Mouse (Mus musculus): ENCODE data around the gene Gabrr3.

The Gabrr3 gene

DNA sequence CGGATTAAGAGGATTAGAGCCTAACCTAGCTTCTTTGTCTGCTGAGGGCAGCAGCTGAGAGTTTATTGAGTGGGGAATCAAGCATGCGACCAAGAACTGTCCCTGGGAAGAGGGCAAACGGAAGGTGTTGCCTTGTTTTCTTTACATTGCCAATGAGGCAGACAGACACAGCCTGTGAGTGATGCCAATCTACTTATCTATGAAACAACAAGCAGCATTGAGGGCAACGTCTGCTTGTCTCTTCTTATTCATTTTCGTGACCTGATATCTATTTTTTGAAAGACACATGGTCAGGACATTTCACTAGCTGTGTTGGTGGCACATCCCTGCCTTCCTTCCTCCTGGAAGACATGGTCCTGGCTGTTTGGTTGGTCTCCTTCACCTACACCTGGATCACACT is at the start of gene Gabrr3:
TSS of gene Gabrr3 (plus strand) at position 301 of the 400 bp plus-strand sequence.
- no peak for DNase-seq

DNA sequence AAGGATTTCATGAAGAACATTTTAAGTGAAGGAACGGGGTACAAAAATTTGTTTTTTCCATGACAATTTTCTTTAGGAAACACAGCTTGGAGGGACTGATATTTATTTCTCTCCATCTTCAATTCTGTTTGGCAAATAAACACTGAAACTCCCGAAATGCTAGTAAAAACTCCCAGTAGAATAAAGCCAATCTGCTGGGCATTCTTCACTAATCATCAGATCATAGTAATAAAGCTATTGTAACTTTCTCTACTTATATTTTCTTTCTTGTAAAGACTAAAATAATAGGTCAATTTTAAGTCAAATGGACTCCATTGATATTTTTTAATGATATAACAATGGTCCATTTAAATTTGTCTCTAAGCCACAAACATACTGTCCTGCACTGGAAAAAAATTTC is 43.2 kb upstream of the Gabrr3 start, which contains the start of gene Olfr209:
TSS of gene Olfr209 (minus strand) at position 101 of the 400 bp plus-strand sequence.
- DNase-seq = no peak

DNA sequence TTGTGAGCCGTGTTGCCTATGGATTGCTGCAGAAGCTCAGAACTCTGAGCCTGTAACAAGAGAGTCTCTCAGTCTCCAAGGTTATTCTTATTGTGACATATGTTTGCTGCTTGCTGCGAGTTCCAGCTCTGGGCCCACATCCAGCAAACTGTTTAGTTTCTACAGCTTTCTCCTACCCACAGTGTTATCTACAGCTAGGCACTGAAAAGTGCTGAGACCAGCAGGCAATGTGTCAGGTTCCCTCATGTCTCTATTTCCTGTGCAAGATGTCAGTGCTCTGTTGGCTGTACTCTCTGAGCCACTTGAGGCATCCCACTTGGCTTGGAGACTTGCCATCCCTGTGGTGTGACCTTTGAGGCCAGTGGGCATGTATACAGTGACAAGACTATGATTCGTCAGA is 13.8 kb upstream of the Gabrr3 start:
- no peak for DNase-seq

DNA sequence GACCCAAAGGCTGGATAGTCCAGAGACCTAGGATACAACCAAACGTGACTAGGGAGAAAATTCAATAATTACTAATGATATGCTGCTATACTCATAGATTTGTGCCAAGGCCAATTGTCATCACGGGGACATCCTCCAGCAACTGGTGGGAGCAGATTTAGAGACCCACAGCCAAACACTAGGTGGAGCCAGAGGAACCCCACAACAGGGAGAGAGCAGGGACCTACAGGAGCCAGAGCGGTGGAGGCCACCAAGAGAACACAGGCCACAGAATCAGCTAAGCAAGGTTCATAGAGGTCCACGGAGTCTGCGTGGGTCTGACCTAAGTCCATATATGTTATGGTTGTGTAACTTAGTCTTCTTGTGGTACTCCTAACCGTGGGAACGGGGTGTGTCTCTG is 6.0 kb upstream of the Gabrr3 start:
- no peak for DNase-seq

DNA sequence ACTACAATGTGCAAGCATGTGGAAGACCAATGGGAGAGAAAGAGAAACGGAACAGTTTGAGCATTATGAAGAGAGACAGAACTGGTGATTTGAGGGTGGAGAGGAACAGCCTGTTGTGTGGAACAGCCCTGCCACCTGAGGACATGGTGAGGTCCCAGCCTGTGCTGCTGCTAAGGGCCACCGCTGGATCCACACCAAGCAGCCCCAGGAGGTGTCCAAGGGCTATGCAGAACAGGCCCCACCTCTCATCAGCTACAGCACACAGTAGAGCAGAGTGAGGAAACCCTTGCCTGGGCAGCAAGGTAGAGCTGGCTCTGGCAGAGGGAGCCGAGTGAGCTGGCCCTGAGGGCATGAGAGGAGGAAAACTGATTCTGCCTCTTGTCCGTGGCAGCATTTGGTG is 5.1 kb upstream of the Gabrr3 start:
- no peak for DNase-seq

DNA sequence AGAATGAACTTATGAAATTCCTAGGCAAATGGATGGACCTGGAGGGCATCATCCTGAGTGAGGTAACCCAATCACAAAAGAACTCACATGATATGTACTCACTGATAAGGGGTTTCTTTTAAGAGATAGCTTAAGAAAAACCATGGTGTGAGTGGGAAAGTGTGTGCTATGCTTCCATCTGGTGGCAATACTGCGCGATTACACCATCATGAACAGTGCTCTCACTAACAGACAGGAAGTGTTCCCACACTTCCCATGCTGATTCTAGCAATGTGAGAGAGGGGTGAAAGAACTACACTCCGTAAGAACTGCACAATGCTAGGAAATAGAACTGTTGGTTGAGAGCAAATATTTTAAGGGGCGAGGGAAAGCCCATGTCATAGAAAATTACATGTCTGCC is 3.4 kb upstream of the Gabrr3 start:
- no peak for DNase-seq

DNA sequence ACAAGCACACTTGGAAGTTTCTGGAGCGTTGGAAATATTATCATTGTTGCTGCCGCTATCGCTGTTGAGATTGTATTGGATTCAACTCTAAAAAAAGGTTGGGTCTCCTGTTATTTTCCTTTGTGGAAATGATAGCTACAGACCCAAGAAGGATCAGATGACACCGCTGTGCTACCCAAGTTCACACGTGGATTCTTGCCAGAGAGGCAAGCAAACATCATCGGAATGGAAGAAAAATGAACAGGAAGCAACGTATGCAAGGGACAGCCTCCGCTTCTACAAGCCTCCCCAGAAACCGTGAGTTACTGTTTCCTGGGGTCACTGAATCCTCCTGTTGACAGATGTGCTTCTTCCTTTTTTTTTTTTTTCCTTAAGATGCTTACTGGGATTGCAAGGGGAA is 2.3 kb upstream of the Gabrr3 start:
- DNase-seq = no peak

DNA sequence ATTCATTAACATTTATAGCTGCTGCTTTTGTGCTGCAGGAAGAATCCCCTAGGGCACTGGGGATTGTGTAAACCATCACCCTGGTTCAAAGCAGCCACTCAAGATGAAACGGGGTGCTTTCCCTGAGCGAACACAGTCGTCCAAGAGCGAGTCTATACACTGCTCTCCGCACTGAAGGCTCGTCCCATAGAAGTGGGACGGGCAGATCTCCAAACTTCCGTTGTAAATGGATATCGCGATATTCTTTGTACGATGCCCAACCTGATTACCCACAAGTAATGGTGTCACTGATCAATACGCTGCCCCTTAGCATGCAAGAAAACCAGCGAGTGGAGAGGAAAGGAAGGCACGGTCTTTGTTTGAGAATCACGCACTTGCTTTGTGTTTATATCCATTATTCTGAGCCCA is 2.2 kb downstream of the Gabrr3 start:
- DNase-seq = no peak

DNA sequence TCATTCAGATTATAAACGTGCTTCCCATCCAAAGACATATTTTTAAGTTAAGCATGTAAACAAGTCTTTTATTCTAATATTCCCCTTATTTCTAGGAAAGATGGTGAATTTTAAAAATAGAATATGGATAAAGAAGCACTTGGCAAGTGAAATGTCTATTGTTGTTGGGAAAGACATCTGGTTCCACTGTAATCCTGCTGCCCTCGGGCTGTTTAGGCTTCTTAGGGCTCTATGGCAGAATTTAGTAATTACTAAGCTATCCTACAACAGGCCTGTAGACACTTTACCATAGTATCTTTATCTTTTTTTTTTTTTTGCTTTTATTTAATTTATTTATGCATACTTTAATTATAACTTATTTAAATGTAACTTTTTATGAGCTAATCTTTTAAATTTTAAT is 2.7 kb downstream of the Gabrr3 start:
- no peak for DNase-seq

DNA sequence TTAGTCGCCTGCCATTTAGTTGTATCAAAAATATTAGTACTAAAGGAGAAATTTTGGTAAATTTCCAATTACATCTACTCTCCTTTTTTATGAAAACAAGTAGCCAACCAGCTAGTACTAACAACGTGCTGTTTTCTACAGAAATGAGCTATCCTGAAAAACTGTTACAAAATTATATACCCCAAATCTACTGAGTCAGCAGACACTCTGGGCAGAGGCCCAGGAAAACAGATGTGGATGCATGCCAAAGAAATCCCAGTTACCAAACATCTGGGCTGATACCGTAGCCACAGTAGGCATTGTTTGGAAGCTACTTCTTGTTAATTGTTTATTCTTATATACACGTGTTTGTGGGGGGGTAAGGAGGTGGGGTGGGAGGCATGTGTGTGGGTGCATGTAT is 6.3 kb downstream of the Gabrr3 start:
- no peak for DNase-seq

DNA sequence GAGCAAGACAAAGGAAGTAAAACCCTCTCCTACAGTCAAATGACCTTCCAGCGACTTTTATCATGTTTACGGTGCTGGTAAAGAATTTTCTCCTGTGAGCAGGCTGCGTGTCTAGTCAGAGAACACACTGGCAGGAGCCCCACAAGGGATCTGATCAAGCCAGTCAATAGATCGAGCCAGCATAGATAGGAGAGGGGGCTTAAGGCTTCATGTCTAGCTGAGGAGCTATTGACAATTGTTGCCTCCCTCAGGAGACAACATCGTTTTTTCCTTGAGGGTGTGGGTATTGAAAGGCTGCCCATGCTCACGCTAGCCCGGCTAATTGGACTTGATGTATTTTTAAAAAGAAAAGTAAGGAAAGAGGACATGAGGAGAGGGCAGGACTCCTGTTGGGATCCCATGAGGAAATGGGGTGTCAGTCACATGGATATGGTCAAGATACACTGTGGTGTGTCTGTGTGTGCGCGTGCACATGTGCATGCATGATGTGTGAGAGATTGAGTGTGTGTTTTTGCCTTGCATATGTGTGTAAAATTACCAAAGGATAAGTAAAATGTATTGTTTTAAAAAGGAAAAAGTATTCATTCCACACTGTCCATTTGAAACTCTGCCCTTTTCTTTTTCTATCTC is 13.2 kb downstream of the Gabrr3 start:
- no peak for DNase-seq

DNA sequence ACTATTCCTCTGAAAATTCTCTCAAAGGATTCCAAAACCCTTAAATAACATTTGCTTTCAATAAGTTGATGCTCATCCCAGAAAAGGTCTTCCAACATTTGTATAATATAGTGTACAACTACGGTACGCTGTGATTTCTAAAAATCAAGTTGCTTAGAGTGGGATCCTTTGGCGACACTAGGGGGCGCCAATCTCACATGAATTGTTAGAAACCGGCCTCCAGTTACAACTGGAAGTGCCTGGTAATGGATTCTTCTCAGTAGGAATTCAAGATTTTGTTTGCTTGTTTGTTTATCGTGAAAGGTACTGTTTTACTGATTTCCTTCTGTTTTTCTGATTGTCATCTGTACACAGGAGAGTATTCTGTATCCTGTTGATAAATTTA is 13.7 kb downstream of the Gabrr3 start:
- DNase-seq = peak; percentile 24 to 38

DNA sequence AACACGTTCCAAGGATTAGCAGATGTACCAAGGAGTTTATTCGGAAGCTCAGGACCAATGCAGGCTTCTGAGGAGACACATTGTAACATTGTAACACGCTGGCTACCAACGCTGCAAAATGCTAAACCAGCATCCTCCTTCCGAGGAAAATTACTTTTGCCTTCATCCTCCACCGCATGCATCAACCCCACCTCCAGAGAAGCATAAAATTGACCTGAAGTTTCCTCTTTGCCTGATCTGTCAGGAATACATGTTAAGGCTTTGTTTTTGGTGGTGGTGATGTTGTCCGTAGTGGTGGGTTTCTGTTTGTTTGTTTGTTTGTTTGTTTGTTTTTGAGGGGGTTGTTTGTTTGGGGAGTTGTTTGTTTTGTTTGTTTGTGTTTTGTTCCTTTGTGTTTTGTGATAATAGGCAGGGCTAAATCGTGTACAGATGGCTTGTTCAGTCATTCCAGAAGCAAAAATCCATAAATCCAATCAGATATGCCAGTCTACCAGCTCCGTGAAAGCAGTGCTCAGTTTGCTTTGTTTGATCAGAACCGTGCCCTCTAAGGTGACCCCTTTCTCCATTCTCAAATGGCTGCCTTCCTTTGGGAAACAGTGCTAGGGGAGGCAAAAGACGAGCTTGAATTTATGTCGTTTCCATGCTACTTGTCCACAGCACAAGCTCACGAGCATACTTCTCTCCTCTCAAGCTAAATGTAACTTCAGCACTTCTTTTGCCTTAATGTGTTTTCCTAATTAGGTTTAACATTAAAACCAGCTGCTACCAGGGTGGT is 14.6 kb downstream of the Gabrr3 start:
- no peak for DNase-seq

DNA sequence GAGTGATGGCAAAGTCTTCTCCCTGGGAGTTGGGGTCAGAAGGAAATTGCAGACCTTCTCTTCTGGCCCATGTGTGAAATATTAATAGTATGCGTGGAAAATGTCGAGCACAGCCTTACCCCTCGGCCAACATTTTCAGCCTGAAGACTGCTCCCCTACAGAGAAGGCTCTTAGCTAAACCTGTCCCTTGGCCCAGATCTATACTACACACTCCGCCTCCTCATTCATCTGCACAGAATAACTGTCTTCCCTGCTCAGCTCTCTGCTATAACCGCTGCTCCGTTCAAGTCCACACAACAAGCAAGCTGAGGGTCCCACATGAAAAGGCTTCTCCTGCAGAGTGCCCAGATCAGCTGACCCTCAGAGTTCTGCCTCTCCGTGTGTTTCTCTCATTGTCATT is 20.8 kb downstream of the Gabrr3 start:
- no peak for DNase-seq

DNA sequence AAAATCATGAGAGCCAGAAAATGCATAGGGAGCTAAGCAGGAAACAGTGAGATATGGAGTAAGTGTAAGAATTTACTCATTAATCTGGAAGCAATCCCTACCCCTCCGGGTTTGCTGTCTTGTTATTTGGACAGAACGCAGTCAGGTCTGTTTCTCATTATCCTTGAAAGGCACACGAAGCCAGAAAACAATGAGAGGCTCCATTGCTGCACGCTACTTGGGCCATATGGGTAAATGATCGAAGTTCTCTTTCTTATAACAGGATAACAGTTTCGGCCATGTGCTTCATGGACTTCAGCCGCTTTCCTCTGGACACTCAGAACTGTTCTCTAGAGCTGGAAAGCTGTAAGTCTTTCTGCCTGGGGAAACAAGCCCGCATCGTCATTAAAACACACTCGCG is 26.0 kb downstream of the Gabrr3 start:
- no peak for DNase-seq

DNA sequence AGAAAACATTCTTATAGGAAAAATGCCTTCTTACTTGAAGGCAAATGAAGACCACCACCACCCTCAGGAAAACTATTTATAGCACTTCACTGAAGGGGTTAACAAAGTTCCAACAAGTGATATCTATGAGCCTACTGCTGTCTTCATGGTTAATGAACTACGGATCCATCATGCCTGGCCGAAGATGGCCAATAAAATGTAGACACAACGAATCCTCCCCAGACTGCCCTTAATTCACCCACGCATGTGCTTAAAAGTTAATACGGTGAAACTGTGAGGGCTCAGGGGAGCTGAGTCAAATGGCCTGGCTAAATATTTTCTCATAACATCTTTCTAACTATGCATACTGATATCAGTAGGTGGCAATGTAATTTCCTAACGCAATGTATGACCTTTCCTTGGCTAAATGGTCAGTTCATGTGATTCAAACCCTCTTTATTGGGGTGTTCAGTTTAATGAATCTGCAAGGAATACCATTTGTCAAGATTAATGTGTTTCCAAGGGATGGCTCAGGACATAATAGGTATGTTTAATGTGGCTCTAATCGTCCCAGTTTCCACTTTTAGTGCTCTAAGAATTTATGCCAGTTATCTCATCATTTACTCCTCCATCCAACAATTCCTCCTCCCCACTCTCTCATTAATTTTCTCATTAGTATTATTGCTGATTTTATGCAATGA is 37.9 kb downstream of the Gabrr3 start:
- DNase-seq = no peak

DNA sequence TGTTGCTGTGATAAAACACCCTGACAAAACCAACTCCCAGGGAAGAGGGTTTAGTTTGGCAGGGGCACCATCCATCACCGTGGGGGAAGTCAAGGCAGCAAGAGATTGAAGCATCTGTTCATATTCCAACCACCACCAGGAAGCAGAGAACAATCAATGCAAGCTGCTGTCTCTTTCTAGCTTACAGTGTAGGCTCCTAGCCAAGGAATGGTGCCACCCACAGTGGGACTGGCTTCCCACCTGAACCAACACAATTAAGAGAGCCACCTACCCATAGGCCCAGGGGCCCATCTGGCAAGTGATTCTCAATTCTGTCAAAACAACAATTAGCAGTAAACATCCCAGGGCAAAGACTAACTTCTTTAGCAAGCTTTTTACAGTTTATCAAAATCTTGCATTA is 41.0 kb downstream of the Gabrr3 start:
- DNase-seq = no peak

DNA sequence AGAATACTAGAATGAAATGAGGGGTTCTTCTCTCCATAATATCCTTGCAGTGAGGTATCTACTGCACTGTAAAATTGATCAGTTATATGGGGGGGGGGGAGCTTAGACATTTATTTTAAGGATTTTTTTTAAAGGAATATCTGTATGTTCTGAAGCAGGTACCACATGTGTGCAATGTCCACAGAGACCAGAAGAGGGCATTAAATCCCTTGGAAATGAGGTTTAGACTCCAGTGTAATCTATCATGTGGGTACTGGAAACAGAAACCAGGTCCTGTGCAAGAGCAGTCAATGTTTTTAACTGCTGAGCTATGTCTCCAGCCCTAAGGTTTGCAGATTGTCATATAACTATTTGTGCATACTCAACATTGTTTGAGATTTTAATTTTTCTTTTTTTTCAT is 42.0 kb downstream of the Gabrr3 start:
- no peak for DNase-seq

DNA sequence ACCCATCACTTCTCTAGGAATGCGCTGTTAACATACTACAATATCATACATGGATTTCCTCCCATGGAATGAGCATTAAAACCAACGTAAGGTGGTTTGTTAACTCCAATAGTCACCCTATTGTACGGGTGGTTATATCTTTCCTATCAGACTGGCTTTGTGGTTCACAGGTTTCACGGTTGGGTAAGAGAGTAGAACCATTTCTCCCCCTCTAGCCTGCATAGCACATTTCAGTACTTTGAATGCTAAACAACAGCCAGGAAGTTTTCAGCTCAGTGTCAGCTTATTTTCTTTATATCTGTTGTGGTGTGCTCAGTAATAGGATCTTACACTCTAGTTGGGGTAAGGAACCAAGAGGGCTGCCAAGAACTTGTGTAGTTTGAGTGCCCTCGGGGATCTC is 44.7 kb downstream of the Gabrr3 start:
- DNase-seq = no peak

DNA sequence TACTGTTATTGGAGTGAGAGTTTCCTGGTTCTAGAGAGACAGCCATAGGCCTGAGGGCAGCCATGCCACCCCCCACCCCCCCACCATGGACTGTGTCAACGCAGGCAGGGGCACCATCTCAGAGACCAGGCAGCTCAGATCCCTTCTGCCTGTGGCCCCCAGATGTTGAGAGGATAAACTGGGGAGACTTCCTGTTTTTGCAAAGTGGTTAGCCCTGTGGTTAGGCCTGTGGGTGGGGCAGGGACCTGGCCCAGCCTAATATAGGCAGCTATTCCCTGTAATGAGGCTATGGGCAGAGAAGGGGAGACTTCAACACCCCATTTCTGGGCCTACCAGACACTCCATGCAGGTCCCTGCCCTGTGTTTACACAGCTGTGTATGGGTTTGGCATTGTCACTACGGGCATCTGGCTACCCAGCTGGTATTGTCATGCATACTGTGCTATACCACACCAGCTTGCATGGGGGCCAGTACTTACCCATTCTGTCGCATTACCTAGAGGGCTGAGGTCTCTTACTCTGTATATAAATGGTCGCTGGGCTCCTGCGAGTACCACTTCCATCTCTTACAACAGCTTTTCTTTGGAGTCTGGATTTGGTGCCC is 52.2 kb downstream of the Gabrr3 start:
- DNase-seq = peak; percentile 47 to 53

DNA sequence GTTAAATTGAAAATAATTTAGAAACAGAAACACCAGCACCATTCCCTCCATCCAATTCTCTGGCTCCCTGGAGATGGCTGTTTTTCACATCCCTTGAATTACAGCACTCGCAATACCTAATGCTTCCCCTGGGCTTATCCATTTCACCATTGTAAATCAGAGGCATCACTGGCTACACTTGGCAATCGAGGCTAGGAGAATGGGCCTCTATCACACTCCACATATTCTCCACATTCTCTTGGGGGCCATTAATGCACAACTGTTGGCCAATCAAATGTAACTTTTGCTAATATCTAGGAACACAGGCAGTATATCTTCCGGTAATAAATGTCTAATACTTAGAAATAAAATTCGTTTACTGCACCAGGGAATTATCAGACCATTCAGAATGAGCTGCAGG is 56.4 kb downstream of the Gabrr3 start:
- DNase-seq = no peak

DNA sequence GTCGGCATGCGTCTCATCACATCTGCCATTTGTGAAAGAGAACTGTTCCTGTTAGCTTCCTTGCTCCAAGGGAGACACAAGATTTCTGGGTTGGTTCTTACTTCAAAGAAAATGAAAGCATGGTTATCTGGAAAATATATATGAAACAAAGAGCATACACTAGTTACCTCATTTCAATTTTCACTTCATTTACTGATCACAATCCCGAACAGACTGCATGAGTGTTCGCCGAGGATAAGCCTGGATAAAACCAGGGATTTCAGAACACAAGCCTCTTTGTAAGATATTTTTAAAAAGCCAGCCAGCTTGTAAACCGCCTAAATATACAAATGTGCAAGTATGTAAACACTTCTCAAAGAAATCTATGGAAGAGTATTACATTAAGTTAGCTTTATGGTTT is 56.8 kb downstream of the Gabrr3 start:
- no peak for DNase-seq

DNA sequence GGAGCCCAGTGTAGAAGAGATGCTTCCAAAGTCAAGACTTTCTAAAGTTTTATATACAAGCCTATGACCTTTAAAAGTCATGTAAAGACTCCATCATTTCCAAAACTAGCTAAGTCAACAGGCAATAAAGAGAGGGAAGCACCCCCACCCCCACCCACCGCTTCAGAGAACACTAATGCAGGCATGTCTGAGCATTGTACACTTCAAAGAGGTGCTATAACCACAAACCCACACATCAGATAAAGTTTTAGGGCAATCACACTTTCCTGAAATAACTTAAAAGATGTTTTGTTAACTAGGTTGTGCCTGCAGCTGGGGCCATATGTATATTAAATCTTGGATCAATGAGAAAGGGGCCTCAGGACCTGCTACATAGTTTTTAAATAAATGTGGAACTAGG is 62.7 kb downstream of the Gabrr3 start:
- DNase-seq = no peak
